Mouse (Mus musculus): ENCODE results near the gene Gnl2.

Gene Gnl2

DNA sequence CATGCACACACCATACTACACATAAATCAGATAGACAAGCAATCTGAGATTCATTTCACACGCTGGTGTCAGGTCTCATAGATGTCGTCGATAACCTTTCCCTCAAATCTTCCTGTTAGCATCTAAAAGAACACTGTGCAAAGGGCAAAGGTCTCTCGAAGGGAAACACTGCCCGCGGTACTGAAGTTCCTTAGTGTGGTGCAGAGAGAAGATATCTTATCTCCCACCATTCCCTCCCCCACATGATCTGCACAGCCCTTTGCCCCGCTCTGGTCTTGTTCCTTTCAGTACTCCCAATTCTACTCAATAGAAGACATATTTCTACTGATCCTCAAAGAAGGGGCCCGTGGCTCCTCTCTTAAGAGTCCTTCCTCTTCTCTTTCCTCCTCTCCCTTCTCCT is 13.4 kb upstream of the Gnl2 start:
- no peak for DNase-seq (ENCODE audit: low spot score in 2 of 2)

DNA sequence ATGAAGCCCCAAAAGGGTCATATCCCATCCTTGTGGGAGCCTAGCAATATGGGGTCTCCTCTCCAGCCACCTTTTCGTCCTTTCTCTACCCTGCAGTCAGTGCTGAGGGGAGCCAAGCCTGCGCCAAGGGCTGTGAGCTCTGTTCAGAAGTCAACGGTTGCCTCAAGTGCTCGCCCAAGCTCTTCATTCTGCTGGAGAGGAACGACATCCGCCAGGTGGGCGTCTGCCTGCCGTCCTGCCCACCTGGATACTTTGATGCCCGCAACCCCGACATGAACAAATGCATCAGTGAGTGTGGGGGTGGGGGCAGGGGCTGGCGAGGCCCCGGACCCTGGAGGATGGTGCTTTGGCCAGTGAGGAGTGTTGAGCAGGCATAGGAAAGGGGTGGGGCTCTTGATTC is 11.5 kb upstream of the Gnl2 start:
- no peak for DNase-seq (ENCODE audit: low spot score in 2 of 2)

DNA sequence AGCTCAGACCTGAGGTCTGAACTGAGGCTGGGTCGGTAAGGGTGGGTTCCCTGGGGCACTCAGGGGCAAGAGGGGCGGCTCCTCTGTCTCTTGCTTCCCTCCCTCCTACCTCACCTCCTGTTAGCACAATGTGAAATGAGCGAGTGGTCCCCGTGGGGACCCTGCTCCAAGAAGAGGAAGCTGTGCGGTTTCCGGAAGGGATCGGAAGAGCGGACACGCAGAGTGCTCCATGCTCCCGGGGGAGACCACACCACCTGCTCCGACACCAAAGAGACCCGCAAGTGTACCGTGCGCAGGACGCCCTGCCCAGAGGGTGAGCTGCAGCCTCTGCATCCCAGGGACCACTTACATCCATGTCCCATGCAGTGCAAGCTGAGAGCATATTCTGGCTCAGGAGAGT is 8.9 kb upstream of the Gnl2 start:
- no peak for DNase-seq (ENCODE audit: low spot score in 2 of 2)

DNA sequence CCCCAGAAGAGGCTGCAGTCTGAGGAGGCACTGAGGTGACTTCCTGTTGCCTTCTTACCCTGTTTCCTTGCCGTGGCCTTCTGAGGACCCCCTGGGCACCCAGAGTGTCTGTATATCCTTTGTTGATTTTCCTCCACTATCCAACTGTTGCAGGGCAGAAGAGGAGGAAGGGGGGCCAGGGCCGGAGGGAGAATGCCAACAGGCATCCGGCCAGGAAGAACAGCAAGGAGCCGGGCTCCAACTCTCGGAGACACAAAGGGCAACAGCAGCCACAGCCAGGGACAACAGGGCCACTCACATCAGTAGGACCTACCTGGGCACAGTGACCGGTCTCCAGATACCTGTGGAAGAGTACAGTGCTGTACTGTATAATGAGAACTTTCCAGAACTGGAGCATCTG is 8.2 kb upstream of the Gnl2 start:
- no peak for DNase-seq (ENCODE audit: low spot score in 2 of 2)

DNA sequence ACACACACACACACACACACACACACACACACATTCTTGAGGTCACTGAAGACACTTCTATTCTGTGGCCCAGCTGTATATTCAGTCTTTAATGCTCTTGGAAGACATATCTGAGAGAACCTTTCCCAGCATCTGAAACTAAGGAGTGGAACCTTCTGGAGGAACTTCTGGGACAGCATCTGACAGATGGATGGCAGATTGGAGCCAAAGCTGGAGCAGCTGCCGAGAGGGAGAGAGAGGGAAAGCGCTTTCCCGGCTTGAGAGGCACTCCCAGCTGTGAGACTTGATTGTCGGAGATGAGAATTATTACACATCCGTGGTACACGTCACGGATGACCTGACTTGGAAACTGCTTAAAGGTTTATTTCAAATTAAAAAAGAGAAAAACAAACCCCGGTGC is 7.7 kb upstream of the Gnl2 start:
- no peak for DNase-seq (ENCODE audit: low spot score in 2 of 2)

DNA sequence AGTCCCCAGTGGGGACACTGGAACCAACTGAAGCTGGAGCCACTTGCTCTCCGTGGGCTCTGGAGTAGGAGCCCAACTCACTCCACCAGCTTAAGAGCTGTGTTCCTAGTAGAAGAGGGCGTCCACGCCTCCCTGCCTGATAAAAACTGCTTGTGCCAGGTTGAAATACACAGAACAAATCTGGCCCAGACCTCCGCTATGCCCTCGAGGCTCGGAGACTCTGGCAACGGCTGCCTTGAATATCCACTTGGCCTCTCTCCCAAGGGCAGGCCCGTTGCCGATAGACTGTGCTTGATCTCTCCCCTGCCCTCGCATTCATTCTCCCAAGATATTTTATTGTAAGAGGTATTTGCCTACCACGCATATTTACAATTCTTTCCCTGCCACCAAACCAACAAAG is 1.0 kb downstream of the Gnl2 start:
- DNase-seq (ENCODE audit: low spot score in 2 of 2) = no peak

DNA sequence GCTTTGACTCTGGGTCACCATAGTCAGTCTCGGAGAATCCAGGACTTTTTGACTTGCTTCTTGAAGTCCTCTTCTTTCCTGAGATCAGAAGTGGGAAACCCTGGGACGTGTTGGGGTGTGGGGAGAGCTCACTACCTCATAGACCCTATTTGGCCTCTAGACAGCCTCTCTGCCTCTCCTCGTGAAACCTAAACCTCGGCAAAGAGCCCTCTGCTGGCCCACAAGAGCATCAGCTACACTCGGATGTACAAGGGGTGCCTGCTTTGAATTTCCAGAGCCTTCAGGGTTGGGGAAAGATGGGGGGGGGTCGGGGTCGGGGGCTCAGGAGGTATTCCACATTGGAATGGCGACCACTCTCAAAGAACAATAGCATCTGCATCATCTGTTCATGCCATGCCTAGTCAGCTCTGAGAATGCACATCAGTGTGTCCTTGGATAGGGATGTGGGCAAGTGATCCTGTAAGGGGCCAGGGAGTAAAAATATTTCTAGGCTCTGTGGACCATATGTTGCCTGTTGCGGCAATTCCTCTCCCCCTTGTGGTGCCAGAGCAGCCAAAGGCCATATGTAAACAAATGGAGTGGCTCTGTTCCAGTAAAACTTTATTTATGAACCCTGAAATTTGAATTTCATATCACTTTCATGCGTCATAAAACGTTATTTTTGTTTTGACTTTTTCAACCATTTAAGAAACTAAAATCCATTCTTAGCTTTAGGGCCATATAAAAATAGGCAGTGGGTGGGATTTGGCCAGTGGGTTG is 4.6 kb downstream of the Gnl2 start:
- no peak for DNase-seq (ENCODE audit: low spot score in 2 of 2)

DNA sequence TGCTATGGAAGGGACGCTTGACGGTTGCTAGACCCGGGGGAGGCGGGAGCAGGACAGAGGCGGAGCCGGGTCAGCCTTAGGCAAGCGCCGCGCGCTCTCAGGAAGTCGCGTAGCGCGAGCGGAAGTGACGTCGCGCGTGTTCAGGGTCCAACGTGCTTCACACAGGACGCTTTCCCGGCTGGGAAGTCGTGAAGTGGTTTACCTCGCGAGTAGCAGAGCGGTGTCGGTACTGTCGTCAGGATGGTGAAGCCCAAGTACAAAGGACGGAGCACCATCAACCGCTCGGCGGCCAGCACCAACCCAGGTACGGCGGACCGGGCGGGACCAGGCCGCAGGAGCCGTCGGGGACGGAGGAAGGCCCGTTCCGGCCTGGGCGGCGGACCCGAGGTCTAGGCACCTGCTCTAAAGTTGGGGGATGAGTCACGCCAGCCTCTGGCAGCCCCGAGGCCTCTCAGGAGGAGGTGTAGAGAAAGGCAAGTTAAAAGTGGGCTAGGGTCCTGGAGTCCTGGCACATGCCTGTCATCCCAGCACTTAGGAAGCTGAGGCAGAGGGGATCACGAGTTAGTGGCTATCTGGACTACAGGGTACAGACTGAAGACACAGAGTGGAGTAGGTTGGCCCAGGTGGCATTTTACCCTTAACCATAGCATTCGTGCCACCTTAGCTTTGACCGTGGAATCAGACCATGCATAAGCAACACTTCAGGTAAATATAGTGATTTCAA is 13.7 kb downstream of the Gnl2 start:
- peak; percentile 81 to 93 for DNase-seq (ENCODE audit: low spot score in 2 of 2)

DNA sequence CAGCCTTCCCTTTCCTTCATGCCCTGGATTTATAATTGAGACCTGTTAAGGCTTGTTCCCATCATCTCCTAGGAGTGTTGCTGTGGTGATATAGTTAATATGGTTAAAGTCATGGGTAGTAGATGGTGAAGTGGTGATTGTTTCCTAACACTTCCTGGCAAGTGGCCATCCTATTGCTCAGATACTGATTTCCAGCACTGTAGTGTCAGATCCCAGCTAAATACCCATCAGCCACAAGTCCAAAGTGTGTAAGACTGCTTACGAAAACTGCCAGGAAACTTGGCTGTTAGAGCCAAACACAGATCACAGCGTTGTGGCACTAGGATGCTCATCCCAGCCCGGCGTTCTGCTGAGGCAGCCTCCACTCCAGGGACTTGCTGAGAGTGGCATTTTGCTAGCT is 18.0 kb downstream of the Gnl2 start:
- DNase-seq (ENCODE audit: low spot score in 2 of 2) = no peak

DNA sequence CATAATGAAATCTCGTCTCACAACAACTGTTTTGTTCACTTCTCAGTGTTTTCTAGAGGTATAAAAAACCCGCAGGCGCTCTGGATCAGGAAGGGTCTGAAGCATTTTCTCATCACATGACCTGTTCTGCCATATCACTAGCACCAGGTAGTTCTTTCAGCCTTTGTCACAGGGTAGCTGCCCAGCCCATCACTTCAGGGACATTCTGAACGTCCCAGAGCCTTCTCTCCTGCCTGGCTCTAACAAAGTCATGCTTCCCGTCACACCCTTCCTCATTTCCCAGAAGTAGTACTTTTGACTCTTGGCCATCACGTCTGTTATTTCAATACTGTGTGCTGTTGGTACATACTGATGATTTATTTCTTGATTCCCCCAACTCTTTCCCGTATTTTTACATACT is 28.1 kb downstream of the Gnl2 start:
- no peak for DNase-seq (ENCODE audit: low spot score in 2 of 2)

DNA sequence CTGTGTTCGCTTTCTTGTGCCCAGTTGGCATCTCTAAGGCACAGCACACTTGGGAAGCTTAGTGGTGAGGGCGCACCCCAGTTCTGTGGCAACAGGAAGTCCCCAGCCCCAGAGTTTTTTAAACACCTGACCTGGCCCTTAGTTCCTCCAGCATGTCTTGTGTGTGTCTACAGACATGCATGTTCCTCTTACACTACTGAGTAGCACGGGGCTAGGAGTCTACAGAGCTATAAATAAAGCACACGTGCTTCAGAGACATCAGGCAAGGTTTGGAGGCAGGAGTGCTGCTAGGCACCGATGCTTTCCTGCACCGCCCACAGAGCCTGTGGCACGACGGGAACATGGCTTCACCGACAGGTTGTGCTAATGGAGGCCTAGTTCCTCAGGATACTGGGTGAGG is 39.0 kb downstream of the Gnl2 start:
- no peak for DNase-seq (ENCODE audit: low spot score in 2 of 2)

DNA sequence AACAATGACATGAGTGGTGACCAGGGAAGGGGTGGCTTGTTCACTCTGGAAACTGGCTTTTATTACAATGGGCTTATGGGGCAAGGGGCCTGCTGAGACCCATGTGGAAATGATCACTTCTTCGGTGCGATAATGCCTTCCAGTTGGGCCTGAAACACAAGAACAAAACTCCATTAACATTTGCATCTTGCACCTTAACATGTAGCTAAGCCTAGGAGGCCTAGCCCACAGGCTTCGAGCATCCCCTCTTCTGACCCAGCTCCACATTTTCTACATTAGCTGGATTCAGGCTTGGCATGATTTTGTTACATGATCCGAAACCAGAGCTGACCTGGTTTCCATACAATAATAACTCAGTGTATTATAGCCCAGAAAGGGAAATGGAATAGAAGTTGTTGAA is 40.1 kb downstream of the Gnl2 start:
- no peak for DNase-seq (ENCODE audit: low spot score in 2 of 2)

DNA sequence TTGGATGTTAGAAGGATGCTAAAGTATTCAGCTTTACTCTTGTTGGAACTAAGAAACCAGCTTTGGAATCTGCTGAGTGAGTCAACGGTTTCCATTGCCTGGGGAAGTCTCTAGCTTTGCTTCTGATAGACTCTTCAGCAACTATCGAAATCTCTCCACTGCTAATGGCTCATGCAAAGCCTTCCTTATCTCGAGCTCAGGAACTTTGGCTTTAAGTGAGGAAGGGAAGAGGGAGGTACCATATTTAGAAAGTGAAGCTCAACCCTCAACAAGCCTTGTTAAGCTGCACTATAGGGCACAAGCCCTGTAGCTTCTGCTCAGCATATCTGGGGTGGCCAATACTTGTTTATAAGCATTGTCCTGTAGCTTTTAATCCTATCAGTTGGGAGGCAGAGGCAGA is 40.9 kb downstream of the Gnl2 start:
- no peak for DNase-seq (ENCODE audit: low spot score in 2 of 2)

DNA sequence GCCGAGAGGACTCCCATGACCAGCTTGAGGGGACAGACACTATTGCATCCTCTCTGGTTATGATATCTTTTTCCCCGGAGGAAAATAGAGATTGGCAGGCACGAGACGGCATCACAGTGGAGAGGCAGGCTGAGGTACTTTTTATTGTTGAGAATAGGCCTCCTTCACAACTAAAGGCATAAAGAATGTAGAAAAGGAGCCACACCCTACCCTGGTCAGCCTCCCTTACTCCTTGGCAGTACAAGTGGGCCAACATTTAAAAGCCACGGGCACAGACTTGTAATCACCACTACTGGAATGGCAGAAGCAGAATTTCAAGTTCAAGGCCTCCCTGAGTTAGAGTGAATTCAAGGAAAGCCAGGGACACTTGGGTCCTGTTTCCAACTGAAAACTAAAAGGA is 41.6 kb downstream of the Gnl2 start:
- no peak for DNase-seq (ENCODE audit: low spot score in 2 of 2)

DNA sequence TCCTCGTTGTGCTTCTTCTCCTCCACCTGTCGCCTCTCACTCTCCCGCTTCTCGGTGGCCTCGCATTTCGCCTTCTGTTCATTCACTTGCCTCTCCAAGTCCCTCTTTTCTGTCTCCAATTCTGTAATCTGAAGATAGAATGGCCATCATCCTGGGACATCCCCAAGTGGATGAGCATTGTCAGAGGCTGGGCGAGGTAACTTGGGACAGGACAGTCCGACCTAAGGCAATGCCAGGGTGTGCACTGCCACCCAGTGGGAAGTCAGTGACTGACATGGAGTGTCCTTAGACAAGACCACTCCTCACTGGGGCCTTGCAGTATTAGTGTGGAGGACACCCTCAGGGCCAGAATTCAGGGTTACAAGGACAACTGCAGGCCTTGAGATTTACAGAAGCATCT is 42.6 kb downstream of the Gnl2 start:
- peak in 1 of 2 experiments; percentile 61 for DNase-seq (ENCODE audit: low spot score in 2 of 2)

DNA sequence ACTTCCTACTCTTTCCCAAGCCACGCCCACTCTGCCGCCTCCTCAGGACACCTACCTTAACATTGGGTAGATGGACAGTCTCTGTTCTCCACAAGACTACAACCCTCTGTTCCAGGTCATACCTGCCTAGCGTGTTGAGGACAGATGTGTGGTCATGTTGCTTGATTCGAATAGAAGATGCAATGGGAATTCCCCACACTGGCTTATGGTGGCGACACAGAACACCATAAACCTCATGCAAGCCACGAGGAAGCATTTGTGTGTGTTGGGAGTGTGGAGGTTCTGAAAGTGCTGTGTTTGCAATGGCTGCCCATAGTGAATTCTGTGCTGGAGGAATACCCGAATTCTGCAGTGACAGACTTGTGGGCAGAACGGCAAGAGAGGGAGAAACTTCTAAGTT is 47.4 kb downstream of the Gnl2 start:
- DNase-seq (ENCODE audit: low spot score in 2 of 2) = no peak

DNA sequence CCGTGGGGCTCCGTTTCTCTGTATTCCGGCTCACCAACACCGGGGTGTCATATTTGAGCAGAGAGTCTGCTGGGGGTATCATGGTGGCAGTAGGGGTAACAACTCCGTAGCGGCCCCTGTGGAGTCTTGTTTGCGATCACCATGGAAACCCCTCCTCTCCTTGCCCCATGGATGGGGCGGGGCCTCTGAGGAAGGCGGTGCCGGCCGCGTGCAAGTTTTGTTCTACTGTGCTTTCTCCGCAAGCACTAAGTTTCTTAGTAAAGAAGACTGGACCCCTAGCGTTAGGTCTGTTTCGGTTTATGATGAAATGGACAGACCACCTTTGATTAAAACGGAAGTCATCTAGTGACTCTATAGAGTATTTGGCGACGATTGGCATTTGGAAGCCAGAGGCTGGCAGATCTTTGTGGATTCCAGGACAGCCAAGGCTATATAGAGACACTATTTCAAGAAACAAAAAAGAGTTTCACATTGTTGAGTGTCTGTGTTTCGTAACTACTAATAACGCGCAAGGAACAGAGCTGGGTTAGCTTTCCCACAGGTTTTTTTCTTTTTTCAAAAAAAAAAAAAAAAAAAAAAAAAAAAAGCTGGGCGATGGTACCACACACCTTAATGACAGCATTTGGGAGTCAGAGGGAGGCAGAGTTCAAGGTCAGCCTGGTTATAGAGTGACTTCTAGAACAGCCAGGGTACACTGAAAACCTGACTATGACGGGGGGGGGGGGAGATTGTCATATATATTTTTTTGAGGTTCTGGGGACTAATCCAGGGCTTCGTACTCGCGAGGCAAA is 49.3 kb downstream of the Gnl2 start, which contains the start of gene Dnali1:
TSS of gene Dnali1 (minus strand) at position 187 of the 791 bp plus-strand sequence.
- peak; percentile 28 to 69 for DNase-seq (ENCODE audit: low spot score in 2 of 2)

DNA sequence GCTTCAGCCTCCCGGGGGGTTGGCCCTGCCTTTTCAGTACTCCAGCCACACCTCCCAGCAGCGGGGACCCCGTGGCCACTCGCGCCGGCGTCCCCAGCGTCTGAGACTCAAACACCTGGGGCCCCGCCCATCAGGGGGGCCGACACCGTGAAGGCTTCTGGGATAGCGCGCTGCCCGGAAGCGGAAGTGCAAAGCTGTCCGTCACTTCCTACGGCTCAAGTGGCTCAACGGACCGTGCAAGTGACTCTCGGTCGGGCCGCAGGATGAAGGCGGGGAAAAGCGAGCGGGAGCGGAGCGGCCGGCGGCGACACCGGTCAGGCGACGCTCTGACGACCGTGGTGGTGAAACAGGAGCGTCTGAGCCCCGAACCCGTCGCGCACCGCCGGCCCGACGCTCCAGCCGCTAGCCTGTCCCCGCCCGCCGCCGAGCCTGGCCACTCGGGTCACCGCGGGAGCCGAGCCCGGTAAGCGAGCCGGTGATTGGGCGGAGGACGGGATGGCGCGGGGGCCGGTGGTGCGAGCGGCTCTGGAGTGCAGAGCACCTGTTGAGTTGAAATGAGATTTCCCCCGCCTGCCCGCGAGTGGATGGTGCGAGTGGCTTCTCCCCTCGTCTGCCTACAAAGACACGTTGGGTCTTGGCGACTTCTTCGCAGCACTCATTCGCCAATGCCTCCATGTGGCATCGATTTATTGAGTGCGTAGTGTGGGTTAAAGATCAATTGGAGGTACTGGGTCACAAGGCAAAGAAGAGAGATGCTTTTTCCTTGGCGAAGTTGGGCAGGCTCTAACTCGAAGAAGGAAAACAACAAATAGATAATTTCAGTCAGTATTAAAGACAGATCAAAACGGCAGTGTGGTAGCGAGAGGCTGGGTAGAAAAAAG is 50.3 kb downstream of the Gnl2 start, which contains the start of gene Snip1:
TSS of gene Snip1 (plus strand) at position 183 of the 881 bp plus-strand sequence.
- peak; percentile 85 to 94 for DNase-seq (ENCODE audit: low spot score in 2 of 2)

DNA sequence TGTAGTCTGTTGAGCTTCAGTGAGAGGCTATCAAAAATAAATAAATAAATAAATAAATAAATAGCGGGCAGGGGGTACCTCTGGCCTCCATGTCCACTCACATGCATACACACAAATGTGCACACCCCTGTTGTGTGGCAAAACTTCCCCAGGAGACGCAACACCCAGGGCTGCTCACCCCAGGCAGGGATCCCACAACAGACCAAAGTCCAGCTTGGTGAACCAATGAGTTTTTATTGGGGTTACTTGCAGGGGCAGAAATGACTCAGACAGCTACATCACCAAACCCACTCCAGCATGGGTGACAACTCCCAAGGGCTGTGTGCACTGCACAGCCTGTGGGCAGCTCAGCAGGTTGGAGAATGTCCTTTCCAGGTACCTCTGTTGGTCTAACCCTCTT is 61.3 kb downstream of the Gnl2 start:
- no peak for DNase-seq (ENCODE audit: low spot score in 2 of 2)

DNA sequence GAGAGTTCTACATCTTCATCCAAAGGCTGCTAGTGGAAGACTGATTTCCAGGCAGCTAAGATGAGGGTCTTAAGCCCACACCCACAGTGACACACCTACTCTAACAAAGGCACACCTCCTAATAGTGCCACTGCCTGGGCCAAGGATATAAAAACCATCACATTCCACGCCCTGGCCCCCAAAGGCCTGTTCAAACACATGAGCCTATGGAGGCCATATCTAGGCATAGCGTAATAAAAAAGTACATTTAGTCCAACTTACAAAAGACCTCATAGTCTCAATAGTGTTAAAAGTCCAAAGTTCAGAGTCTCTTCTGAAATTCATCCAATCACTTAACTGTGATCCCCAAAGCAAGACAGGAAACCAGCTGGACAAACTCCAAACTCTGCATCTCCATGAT is 62.3 kb downstream of the Gnl2 start:
- DNase-seq (ENCODE audit: low spot score in 2 of 2) = no peak
